Mouse (Mus musculus) MEL (cell line): ENCODE measurements around the gene Ap1s3. TPM values are rescaled to one million over a fixed set of nuclear protein-coding genes. Genes with fewer than 3 reads are reported as not detected.

Source experiments
- DNase-seq: peaks from one replicate; pipeline ENCODE4 v3.0.0; 2011; ENCODE audit warnings: low read depth, low spot score
- H3K27ac ChIP-seq: 2 replicates; pipeline ENCODE4 v1.5.1; 2012; ENCODE audit warnings: low read depth, mild to moderate bottlenecking, control low read depth, low read length, moderate library complexity; ENCODE audit not compliant: control insufficient read depth
- H3K27me3 ChIP-seq, 2 experiments: fragments of 150-350 bp in 1 of 2; sonication (generic) in 1 of 2; 2 replicates each; pipeline ENCODE4 v1.6.1; 2012; ENCODE audit warnings: low read length in 2 of 2, mild to moderate bottlenecking in 2 of 2, improper control_type of control experiment in 1 of 2, moderate library complexity in 1 of 2; ENCODE audit not compliant: insufficient read depth in 2 of 2, control insufficient read depth in 1 of 2
- H3K36me3 ChIP-seq, 2 experiments: 2 replicates each; pipeline ENCODE4 v1.6.1; 2012 to 2014; ENCODE audit warnings: low read length in 2 of 2, improper control_type of control experiment in 1 of 2, inconsistent platforms in 1 of 2, mild to moderate bottlenecking in 1 of 2; ENCODE audit not compliant: insufficient read depth in 2 of 2, control insufficient read depth in 1 of 2
- H3K4me1 ChIP-seq, 2 experiments: fragments of 150-350 bp in 1 of 2; sonication (generic) in 1 of 2; 2 replicates each; pipeline ENCODE4 v1.6.1; 2012; ENCODE audit warnings: low read length in 2 of 2, improper control_type of control experiment in 1 of 2, mild to moderate bottlenecking in 1 of 2; ENCODE audit not compliant: insufficient read depth in 2 of 2, control insufficient read depth in 1 of 2
- H3K4me3 ChIP-seq, 2 experiments: fragments of 150-350 bp in 1 of 2; sonication (generic) in 1 of 2; 2 replicates each; pipeline ENCODE4 v1.5.1; 2012; ENCODE audit warnings: low read depth in 2 of 2, low read length in 2 of 2, mild to moderate bottlenecking in 2 of 2, moderate library complexity in 2 of 2, control low read depth in 1 of 2, improper control_type of control experiment in 1 of 2; ENCODE audit not compliant: control insufficient read depth in 1 of 2, insufficient read depth in 1 of 2
- H3K79me2 ChIP-seq: 2 replicates; pipeline ENCODE4 v1.6.1; 2012; ENCODE audit warnings: mild to moderate bottlenecking, low read length, moderate library complexity; ENCODE audit not compliant: control insufficient read depth, poor library complexity, insufficient read depth
- H3K9ac ChIP-seq: 2 replicates; pipeline ENCODE4 v1.6.1; 2012; ENCODE audit warnings: low read depth, mild to moderate bottlenecking, control low read depth, low read length, moderate library complexity; ENCODE audit not compliant: control insufficient read depth, poor library complexity, severe bottlenecking
- H3K9me3 ChIP-seq: fragments of 150-350 bp; sonication (generic); replicated peaks from 2 replicates; pipeline ENCODE4 v1.6.1; 2012; ENCODE audit warnings: mild to moderate bottlenecking, low read length, improper control_type of control experiment, moderate library complexity; ENCODE audit not compliant: insufficient read depth
- BHLHE40 ChIP-seq: IDR thresholded peaks from 2 replicates; pipeline ENCODE4 v1.6.1; 2012; ENCODE audit warnings: low read depth, mild to moderate bottlenecking, inconsistent platforms, low read length, improper control_type of control experiment, borderline replicate concordance
- CHD1 ChIP-seq: IDR thresholded peaks from 2 replicates; pipeline ENCODE4 v1.6.1; 2012; ENCODE audit warnings: low read depth, mild to moderate bottlenecking, inconsistent platforms, low read length, improper control_type of control experiment
- CHD2 ChIP-seq: IDR thresholded peaks from 2 replicates; pipeline ENCODE4 v1.6.1; 2011; ENCODE audit warnings: low read length, improper control_type of control experiment
- E2F4 ChIP-seq: IDR thresholded peaks from 2 replicates; pipeline ENCODE4 v1.6.1; 2011; ENCODE audit warnings: low read depth, low read length, improper control_type of control experiment, borderline replicate concordance
- ELF1 ChIP-seq: IDR thresholded peaks from 2 replicates; pipeline ENCODE4 v1.6.1; 2014; ENCODE audit warnings: low read depth, mild to moderate bottlenecking, inconsistent platforms, low read length, improper control_type of control experiment, moderate library complexity
- EP300 ChIP-seq, 2 experiments: IDR thresholded peaks; 2 replicates each; pipeline ENCODE4 v1.6.1; 2011; ENCODE audit warnings: improper control_type of control experiment in 2 of 2, low read length in 2 of 2, low read depth in 1 of 2, mild to moderate bottlenecking in 1 of 2
- ETS1 ChIP-seq: IDR thresholded peaks from 2 replicates; pipeline ENCODE4 v1.6.1; 2012; ENCODE audit warnings: low read depth, mild to moderate bottlenecking, inconsistent platforms, low read length, improper control_type of control experiment, moderate library complexity
- GATA1 ChIP-seq: IDR thresholded peaks from 2 replicates; pipeline ENCODE4 v1.6.1; 2011; ENCODE audit warnings: low read depth, low read length, improper control_type of control experiment
- HCFC1 ChIP-seq: IDR thresholded peaks from 2 replicates; pipeline ENCODE4 v1.6.1; 2012; ENCODE audit warnings: low read depth, mild to moderate bottlenecking, inconsistent platforms, low read length, improper control_type of control experiment, moderate library complexity
- KAT2A ChIP-seq: conservative IDR thresholded peaks from 2 replicates; pipeline ENCODE4 v1.6.1; 2012; ENCODE audit warnings: low read depth, low read length, improper control_type of control experiment, inconsistent platforms
- MAFK ChIP-seq: IDR thresholded peaks from 2 replicates; pipeline ENCODE4 v1.6.1; 2011; ENCODE audit warnings: low read depth, mild to moderate bottlenecking, low read length, improper control_type of control experiment, borderline replicate concordance
- MAZ ChIP-seq: IDR thresholded peaks from 2 replicates; pipeline ENCODE4 v1.6.1; 2012; ENCODE audit warnings: low read depth, mild to moderate bottlenecking, inconsistent platforms, low read length, improper control_type of control experiment
- MEF2A ChIP-seq: IDR thresholded peaks from 2 replicates; pipeline ENCODE4 v1.6.1; 2014; ENCODE audit warnings: low read depth, mild to moderate bottlenecking, inconsistent platforms, low read length, improper control_type of control experiment; ENCODE audit not compliant: poor library complexity, insufficient replicate concordance, severe bottlenecking; ENCODE audit errors: extremely low read depth
- MXI1 ChIP-seq: IDR thresholded peaks from 2 replicates; pipeline ENCODE4 v1.6.1; 2011; ENCODE audit warnings: mild to moderate bottlenecking, low read depth, low read length, improper control_type of control experiment
- MYB ChIP-seq: IDR thresholded peaks from 2 replicates; pipeline ENCODE4 v1.6.1; 2011; ENCODE audit warnings: mild to moderate bottlenecking, low read depth, low read length, improper control_type of control experiment
- NELFE ChIP-seq: IDR thresholded peaks from 2 replicates; pipeline ENCODE4 v1.6.1; 2011; ENCODE audit warnings: low read depth, low read length, improper control_type of control experiment
- NRF1 ChIP-seq: IDR thresholded peaks from 2 replicates; pipeline ENCODE4 v1.6.1; 2014; ENCODE audit warnings: low read depth, mild to moderate bottlenecking, inconsistent platforms, low read length, improper control_type of control experiment, moderate library complexity; ENCODE audit not compliant: poor library complexity, insufficient read depth, severe bottlenecking
- POLR2AphosphoS5 ChIP-seq: IDR thresholded peaks from 2 replicates; pipeline ENCODE4 v1.6.1; 2012; ENCODE audit warnings: low read depth, borderline replicate concordance, mild to moderate bottlenecking, inconsistent platforms, low read length, moderate library complexity, mixed read lengths
- RCOR1 ChIP-seq: IDR thresholded peaks from 2 replicates; pipeline ENCODE4 v1.6.1; 2012; ENCODE audit warnings: low read depth, mild to moderate bottlenecking, inconsistent platforms, low read length, improper control_type of control experiment
- SIN3A ChIP-seq: IDR thresholded peaks from 2 replicates; pipeline ENCODE4 v1.6.1; 2012; ENCODE audit warnings: low read length, improper control_type of control experiment, inconsistent platforms
- SMC3 ChIP-seq: IDR thresholded peaks from 2 replicates; pipeline ENCODE4 v1.6.1; 2011; ENCODE audit warnings: low read depth, low read length, improper control_type of control experiment
- TAL1 ChIP-seq: IDR thresholded peaks from 2 replicates; pipeline ENCODE4 v1.6.1; 2012; ENCODE audit warnings: mild to moderate bottlenecking, inconsistent platforms, low read length, moderate library complexity, mixed read lengths
- TBP ChIP-seq: IDR thresholded peaks from 2 replicates; pipeline ENCODE4 v1.8.0; 2011; ENCODE audit warnings: low read depth, low read length, improper control_type of control experiment
- TCF12 ChIP-seq: IDR thresholded peaks from 2 replicates; pipeline ENCODE4 v1.6.1; 2014; ENCODE audit warnings: low read depth, mild to moderate bottlenecking, inconsistent platforms, low read length, improper control_type of control experiment, moderate library complexity
- UBTF ChIP-seq: IDR thresholded peaks from 2 replicates; pipeline ENCODE4 v1.6.1; 2012; ENCODE audit warnings: low read depth, mild to moderate bottlenecking, inconsistent platforms, low read length, improper control_type of control experiment, moderate library complexity, borderline replicate concordance; ENCODE audit not compliant: insufficient read depth
- USF2 ChIP-seq, 2 experiments: IDR thresholded peaks; 2 replicates each; pipeline ENCODE4 v1.6.1; 2011 to 2012; ENCODE audit warnings: improper control_type of control experiment in 2 of 2, low read length in 2 of 2, borderline replicate concordance in 1 of 2, inconsistent platforms in 1 of 2, low read depth in 1 of 2, mild to moderate bottlenecking in 1 of 2; ENCODE audit not compliant: insufficient read depth in 1 of 2
- polyA plus RNA-seq, 2 experiments: library from polyadenylated mRNA; stranded (reverse) in 1 of 2; unstranded in 1 of 2; fragments of >175 nt in 1 of 2; fragments of >200 nt in 1 of 2; gene quantifications; 2 replicates each; pipeline versions ENCODE4 v1.2.1 to v1.2.4; 2012; ENCODE audit warnings: low replicate concordance in 2 of 2, low read depth in 1 of 2; ENCODE audit not compliant: insufficient read length in 2 of 2, insufficient read depth in 1 of 2, missing spikeins in 1 of 2
- total RNA-seq: library from RNA; depleted of rRNA; stranded (reverse); fragments of 300-350 nt; gene quantifications from 2 replicates; pipeline ENCODE4 v1.2.3, GENCODE M21; 2012

The Ap1s3 gene
- total and polyA plus RNA-seq, 3 experiments: 4.3 to 50.6 (median 19.0) TPM

GRCm38 (mm10) chr1:79643411-79644110 lies 28.2 kb downstream of the Ap1s3 start:
- H3K79me2 ChIP-seq: no peaks in the 10 kb centered on the region; the same call in 1 of the 2 replicates
- TF ChIP-seq NRF1 (no peak), TCF12 (peak; percentile 56), GATA1 (peak; percentile 63), SIN3A (peak; percentile 56), EP300 (IDR thresholded peaks at IDR 0.05; ENCODE audit: low read depth in 1 of 2, low read length in 2 of 2) (peak; percentile 43 to 59; a peak in 2 of 4 replicates), ETS1 (peak; percentile 72), RCOR1 (peak; percentile 83), NELFE (no peak), TAL1 (no peak), USF2 (IDR thresholded peaks at IDR 0.05; ENCODE audit: borderline replicate concordance in 1 of 2, insufficient read depth in 1 of 2, low read depth in 1 of 2, low read length in 2 of 2) (no peak), MEF2A (no peak), HCFC1 (0 out of 2 replicates have a peak, but pooled peaks have one; percentile 29), CHD2 (peak; percentile 31; the same call in 1 of the 2 replicates), POLR2AphosphoS5 (no peak), MAFK (no peak; the same call in 1 of the 2 replicates), CHD1 (no peak), UBTF (no peak), SMC3 (peak; percentile 6; the same call in 1 of the 2 replicates), MAZ (peak; percentile 38; the same call in 1 of the 2 replicates), MYB (no peak), MXI1 (peak; percentile 49; the same call in 1 of the 2 replicates), E2F4 (no peak), KAT2A (no peak), ELF1 (peak; percentile 30; the same call in 1 of the 2 replicates), BHLHE40 (0 out of 2 replicates have a peak, but pooled peaks have one; percentile 20), TBP (no peak)
- H3K27me3 ChIP-seq: no peaks in the 10 kb centered on the region
- H3K4me3 ChIP-seq: peak overlapping the region in 1 of 2 experiments; percentile 28; a peak in 1 of 4 replicates
- peaks cover 0 to 27% of the 10 kb centered on the region in 2 experiments; a peak in 2 of 4 replicates for H3K36me3 ChIP-seq
- no peaks in the 10 kb centered on the region for H3K9me3 ChIP-seq
- peak overlapping the region; percentile 37 for H3K27ac ChIP-seq
- DNase-seq: peak; percentile 47
- no peak overlapping the region for H3K9ac ChIP-seq
- peaks cover 4 to 16% of the 10 kb centered on the region in 2 experiments for H3K4me1 ChIP-seq
